Mouse (Mus musculus) liver, embryonic 14.5 days (tissue): Measurements from ENCODE around the gene Txndc17.

ENCODE experiments used
- CTCF ChIP-seq: IDR thresholded peaks from 2 replicates; pipeline ENCODE4 v1.5.1; 2016; ENCODE audit warnings: antibody characterized with exemption, low read depth, control low read depth
- EP300 ChIP-seq: IDR thresholded peaks from 2 replicates; pipeline ENCODE4 v1.6.1; 2016; ENCODE audit warnings: antibody characterized with exemption, low read depth

GRCm38 (mm10) chr11:72184252-72184651, 23.1 kb upstream of the Txndc17 start:
- TF ChIP-seq CTCF (no peak), EP300 (no peak)
